Mouse (Mus musculus) 3134 (cell line): Measurements from ENCODE around the gene Filip1l.

Source experiments
- DNase-seq: peaks from one replicate; pipeline ENCODE4 v3.0.0-alpha.2; 2011; ENCODE audit warnings: low spot score; ENCODE audit not compliant: insufficient read length; ENCODE audit errors: extremely low read depth

The Filip1l gene

DNA sequence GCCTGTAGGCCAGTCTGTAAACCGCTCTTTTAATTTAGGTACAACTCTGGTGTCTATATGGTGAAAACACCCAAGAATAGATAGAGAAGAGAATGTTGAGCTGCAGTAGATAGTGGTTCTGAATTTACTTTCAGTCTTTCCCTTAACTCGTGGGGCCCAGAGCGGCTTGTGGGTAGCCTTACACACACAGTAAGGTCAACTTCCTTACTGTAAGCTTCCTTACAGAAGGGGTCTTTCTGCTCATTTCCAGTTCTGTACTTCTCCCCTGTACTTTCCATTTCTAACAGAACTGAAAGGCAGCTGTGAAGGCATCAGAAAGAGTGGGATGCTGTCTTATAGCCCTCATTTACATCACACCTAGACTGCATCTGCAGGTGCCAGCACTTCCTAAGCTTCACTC, 78.4 kb downstream of the Filip1l start:
- no peak for DNase-seq

DNA sequence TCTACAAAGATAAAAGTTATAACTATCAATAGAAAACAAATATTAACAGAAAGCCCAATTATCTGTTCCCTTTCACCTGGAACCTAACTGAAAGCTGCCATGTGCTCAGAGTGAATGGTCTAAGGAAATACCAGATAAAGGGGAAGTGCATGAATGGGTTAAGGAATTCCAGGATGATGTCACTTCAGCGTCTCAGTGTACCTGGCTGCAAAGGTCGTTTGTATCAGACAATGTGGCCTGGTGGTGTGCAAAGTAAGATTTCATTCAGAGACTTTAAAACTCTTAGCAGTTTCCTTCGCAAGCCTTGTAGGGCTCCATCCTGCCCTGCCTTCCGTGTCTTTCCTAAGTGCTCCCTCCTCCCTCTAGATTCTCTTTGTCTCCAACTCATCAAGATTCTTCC, 80.3 kb downstream of the Filip1l start:
- DNase-seq: no peak

DNA sequence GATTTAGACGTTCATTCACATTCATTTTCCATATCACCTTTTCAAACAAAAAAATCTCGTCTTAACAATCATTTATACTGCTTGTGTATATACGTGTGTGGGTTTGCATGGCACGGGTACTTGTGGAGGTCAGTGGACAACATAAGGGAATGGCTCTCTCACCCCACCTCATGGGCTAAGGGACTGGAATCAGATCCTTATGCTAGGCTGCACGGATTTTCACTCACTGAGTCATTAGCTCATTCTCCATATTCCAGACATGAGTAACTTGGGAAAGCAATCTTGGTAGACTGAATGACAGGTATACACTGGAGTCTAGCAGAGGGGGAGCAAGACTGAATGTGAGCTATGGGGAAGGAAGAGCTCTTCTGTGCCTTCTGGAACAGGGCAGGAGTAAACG, 80.8 kb downstream of the Filip1l start:
- DNase-seq: no peak

DNA sequence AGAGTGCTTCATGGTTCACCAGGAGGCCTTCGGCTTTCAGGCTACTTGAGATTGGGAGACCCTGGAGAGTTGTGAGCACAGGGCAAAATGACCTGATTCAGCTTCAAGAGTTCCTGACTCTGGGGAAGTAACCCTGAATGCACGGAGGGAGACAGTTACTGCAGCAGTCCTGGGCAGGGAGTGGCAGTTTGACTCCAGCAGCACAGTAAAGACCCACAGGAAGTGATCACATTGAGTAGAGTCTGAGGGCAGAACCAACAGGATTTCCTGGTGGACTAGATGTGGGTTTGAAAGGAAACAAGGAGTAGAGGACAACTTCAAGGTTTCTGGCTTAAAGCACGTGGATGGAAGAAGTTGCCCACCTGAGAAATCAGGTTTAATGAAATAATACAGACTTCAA, 81.7 kb downstream of the Filip1l start:
- no peak for DNase-seq

DNA sequence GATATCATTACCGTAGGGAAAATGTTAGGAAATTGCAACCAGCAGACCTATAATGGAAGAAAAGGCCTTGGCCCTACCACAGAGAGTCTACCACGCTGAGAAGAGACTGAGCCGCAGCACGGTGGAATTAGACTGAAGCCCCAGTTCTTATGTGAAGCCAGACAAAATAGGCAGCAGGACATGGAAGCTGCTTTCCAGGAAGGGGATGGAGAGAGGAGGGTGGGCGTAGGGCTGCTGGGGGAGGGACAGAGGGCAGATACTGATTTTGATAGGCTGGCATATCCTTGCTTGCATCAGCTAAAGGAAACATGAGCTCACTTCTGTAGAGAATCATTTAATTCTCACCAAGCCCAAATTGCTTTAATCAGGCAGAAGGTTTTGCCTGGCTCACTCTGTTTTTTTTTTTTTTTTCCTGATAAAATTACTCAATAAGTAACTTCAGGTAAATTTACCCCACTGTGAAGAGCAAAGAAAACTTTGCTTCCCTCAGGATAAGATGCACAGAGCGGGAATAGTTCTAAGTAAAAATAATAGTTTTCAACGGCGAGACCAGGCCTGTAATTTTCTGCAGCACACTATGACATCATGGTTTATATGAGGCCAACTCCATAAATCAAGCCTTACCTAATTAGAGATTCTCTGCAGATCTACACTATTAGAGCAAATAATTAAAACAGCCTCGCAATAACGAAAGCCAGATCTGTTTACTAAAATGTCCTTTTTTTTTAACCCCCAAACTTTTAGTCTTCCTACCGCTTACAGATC, 84.8 kb downstream of the Filip1l start:
- no peak for DNase-seq

DNA sequence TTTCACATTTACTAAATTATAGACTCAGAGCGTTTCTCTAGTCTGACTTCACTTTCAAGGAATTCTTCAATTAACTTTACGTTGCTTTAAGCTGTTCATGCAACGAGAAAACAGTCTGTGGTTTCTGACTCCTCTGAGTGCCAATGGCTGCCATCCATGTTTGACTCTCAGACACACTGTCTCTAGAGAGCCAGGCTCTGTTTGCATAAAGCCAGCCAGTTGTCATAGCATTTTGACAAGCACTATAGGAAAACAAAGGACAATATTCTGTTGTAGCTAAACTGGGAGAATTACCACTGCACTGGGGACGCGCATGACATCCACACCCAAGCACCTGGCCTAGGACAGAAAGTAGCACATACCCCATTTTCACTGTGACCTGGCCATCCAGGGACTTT, 85.4 kb downstream of the Filip1l start:
- no peak for DNase-seq

DNA sequence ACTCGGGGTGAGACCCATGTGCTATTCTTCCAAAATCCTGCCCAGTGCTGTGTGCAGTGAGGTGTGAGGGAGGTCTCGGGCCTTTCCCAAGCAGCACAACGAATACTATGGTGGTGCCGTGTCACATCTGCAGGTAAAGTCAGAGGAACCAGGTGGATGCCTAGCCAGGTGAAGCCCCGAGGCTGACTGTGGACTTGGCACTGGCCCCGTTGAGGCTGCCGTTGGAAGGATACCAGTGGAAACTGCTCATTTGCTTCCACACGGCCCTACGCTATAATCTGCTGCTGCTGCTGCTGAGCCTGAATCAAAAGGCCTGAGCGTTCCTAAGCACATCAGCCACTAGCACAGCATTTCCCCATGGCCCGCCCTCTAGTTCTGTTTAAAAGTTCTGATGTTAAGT, 86.3 kb downstream of the Filip1l start:
- no peak for DNase-seq

DNA sequence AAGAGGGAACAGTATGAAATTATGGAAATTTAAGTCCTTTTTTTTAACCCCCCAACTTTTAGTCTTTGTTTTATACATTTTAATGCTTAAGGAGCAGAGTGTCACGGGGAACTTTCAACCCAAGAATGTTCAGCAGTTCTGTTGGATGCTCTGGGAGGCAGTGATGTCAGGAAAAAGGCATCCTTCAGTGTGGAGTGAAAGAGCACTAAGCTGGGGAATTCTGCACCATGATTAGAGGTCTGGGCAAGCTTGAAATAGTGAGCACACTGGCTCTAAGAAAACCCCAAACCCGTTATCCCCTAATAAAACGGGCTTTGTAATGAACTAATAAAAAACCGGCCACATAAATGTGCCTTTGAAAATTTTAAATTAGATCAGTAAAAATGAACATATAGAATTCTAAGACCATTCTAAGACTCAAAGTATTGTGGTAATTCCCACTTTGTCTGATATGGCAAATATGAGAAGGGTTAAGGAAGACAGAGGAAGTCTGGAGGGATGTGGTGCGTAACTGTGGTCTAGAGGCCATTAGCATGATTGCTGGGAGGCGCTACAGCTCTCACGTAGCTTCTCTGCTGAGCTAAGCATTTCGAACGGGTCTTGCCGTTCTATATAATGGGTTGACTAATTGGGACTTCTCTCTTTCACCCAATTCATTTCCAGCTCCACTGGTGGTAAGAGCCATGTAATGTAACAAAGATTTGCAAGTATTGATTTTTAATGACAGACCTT, 88.0 kb downstream of the Filip1l start:
- DNase-seq: no peak

DNA sequence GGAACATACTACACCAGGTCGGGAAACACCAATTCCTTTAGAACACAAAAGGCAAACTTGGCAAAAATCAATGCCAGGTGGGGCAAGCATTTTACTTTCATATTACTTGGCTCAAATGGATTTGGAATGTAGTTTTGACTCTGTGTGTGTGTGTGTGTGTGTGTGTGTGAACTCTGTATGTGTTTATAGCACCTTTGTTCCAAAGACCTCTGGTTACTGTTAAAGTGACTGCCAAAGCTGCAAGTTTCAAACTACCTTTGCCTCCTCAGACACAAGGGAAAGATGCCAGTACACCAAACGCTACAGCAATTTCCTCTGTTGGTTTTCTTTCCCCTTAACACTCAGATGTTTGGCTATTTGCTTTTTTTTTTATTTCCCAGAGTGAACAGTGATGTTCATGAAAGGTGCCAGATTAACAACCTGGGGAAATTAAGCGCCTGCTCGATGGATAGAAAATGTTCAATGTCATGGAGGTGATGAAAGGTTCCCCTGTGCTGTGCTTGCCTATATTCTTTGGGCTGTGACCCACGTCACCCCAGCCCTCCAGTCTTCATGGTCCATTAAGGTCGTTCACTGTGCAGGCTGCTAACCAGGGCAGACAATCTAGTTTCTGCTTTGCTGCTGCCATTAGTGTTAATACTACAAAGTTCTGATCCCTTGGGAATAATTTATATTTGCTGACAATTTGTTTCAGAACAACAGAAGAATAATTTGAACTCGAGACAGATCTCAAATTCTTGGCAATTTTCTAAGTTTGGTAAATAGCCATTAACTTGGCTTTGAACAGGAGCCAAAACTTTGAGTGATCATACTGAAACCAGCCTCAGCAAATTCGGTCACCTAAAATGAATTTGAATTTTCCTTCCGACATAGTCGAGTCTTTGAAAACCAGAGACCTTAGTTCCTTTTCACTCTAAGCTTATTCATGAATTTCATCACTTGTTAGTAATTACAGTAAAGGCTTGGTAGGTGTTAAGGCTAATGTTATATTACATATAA, 92.5 kb downstream of the Filip1l start:
- DNase-seq: no peak

DNA sequence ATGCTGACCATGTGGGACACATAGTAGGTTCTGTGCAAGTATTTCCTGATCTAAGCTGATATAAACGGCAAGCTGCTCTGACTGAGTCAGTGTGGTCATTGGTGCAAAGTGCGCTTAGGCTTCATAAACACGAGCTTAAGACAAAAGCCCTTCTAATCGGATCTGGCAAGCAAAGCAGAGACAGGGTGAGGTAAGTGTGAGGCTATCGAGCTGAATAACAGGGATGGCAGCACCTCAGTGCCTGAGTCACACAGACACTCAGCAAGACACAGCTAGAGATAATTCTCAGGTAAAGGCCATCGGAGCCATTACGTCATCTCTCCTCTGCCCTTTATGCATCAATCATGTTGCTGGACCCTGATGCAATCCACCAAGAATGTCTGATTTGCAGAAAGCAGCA, 100.1 kb downstream of the Filip1l start:
- DNase-seq: no peak

DNA sequence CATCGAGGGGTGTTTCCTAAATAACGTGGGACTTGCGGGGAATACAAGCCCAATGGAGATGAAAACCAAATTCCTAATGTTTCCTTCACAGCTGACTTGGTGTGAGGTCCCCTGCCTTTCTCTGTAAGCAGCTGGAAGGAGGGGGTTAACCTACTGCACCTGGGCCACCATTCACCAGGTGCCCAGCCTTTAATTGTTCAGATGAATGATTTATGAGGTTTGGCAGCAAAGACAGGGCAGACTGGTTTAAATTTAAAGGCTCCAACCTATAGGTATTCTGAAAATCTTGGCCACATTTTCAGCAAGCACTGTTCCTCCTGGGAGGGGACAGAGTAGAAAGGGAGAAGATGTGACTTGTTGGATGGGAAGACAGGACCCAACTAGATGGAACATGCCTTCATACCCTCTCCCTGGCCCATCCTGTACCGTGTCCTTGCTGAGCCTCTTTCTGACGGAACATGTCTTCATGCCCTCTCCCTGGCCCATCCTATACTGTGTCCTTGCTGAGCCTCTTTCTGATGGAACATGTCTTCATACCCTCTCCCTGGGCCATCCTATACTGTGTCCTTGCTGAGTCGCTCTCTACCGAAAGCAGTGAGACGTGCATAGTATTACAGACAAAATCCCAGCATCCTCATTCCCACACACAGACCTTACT, 101.3 kb downstream of the Filip1l start:
- DNase-seq: no peak

DNA sequence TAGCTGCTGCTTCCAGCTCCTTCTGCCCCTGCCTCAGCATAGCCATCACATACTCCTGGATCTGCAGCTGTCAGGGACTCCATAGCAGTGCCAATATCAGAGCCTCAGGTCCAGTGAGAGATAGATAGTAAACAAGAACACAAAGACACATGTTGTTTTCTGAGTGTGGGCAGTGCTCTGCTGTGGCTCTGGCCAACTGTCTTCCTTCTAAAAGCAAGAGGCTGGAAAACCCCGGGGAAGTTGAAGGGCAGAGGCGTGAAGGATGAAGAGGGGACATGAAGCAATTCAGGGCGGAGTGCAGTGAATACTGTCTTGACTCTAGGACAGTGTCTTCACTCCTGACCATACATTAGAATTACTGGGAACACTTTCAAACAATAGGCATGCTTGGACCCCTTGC, 102.7 kb downstream of the Filip1l start:
- DNase-seq: no peak

DNA sequence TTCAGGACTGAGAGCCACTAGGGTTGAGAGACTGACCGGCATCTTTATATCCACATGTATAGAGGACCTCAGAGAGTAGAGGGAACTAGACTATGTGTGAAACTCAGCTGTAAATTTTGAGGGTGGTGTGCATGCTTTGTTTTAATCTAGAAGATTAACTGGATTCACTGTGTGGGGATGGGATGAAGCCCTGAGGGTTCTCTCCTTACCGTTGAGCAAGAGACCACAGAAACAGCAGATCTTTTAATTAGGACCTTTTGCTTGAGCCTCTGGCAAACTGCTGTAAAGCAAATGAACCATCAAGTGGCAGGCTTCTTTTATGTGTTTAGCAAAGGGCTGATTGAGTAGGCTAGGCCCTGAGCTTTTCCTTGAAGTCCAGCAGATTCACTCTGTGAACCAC, 103.1 kb downstream of the Filip1l start:
- DNase-seq: no peak

DNA sequence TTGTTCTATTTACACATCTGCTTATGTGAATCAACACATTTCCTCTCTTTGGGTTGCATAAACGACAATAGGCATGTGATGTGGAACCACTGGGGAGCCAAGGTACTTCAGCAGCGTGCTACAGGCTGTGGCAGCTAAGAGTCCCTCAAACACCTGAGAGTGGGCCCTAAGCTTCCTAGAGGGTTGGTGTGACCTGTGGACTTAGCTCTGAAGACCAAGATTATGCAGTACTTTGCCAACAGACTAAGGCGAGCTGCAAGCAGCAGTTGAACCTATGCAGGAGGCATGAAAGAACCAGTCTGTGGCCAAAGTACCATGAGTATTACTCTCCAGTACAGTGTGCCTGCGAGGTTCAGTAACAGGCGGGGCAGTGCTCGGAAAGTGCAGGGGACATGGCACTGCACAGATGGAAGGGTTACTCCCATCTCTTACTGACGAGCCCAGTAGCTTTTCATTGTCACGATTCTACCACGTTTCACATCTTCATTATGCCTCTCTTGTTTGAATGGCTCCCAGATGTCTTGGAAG, 112.6 kb downstream of the Filip1l start:
- no peak for DNase-seq

DNA sequence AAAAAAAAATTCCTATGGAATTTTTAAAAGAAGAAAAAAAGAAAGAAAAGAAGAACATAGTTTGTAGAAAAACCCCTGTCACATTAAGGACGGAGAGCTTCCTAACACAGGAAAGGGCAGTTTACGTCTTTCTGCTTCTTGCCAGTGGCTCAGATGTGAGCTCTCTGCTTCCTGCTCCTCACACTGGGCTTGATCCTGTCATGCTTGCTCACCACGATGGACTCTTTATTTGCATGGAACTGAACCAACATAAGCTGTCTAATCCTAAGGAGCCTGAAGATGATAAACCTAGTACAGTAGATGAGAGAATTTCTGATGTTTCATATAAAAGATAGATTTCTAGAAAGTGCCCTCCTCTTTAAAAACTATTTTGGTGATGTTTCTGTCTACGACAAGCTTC, 116.4 kb downstream of the Filip1l start:
- DNase-seq: no peak

DNA sequence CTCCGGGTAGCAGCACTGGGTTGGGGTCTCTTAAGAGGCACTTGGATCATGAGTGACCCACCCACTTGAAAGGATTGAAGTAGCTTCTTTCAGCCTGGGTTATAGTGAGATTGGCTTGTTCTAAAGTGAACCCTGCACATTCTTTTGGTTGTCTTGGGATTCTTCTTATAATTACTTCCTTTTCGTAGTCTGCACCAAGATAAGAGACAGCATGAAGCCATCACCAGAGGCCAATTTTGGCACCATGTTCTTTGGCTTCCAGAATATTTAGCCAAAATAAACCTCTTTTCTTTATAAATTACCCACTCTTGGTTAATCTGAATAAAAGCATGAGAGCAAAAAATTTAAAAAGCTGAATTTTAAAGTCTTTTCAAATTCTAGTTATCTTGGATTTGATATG, 117.0 kb downstream of the Filip1l start:
- no peak for DNase-seq

DNA sequence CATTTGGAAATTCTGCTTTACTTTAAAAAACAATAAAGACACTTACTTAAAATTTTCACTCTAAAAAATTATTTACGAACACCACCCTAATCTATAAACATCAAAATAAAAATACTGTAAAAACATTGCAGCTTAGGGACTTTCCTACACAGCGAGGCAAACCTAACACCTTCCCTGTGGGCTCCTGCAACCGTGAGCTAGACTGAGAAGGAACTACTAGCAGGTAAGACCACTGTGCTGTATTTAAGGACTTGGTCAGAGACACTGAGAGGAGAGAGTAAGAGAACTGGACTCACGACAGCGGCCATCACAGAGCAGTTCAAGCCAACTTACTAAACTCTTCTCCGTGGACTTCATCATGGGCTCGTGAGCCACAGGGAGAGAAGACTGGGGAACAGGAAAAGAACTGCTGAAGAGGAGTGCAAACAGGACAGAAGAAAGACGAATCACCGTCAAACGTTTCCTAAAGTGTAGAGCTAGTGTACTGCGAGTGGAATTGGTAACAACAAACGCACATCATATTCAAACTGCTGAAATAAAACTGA, 117.5 kb downstream of the Filip1l start:
- no peak for DNase-seq

DNA sequence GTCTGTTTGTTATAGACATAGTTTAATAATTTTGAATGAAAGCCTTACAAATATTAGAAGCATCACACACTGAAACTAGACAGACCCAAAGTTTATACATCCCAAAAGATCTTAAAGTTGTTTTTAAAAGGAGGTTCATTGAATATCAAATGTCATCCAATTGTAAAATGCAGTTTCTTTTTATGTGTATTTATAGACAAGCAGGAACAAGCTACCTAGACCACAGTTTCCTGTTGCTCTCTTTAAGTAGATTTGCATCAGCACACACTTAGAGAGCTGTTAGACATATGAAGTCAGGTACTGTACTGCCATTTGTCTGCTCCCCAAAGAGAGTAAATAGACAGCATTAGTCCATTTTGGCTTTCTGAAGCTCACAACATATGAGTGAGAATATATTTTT, 118.2 kb downstream of the Filip1l start:
- DNase-seq: no peak

DNA sequence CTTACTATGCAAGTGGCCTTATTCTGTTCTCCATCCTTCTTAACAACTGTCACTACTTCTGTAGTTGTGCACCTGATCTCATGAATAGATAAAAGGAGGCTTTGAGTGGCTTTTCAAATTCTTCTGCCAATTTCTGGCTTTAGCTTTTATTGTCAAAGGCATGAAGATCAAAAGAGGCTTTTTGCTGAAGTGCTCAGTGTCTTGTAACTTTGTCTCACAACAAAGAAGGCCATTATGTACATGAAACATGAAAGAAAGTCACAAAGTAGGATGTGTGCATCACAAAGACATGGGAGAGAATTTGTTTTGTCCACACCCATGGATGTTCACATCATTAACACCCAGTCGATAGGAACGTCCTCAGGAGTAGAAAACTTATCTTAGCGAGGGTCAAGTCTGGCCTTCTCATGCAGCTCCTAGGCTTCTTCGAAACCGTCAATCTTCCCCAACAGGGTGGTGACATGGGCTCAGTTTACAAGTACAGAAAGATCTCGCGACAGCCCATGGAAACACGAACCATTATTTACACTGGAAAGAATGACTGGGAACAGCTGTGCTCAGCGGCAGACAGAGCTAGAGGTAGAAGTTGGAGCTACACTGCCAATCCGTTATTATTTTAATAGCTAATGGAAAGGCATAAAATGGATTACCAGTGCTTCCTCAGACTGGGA, 120.7 kb downstream of the Filip1l start:
- DNase-seq: no peak

DNA sequence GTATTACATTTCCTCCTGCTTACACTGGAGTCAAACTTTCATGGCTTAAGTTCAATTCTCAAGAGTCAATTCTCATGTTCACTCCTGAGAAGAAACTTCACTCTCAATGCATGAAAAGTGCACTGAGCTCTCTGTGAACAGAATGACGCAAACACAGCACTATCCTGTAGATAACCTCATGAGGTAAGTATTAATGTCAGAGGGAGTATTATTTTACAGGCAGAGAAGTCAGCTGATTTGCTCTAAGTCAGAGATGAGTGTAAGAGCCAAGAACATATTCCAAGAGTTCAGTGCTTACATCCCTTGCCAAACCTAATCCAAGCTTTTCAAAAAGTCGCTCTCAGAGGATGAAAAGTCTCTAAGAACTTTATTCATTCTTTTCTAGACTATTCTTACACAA, 125.6 kb downstream of the Filip1l start:
- no peak for DNase-seq
